Mouse (Mus musculus): ENCODE measurements around the gene Fbp1. TPM values are rescaled to one million over a fixed set of nuclear protein-coding genes. Genes with fewer than 3 reads are reported as not detected.
A peak's percentile ranks its signal among the peaks of the same experiment; 100 is the strongest.
"Not testable (repeated sequence)": the region's sequence is repeated elsewhere in the genome, so short reads cannot be mapped to it uniquely, and the experiment has no call there.

Fbp1 gene
- total RNA-seq (2021): 1 to 10 TPM in 1 of 2 experiments, under 1 TPM in 1; 0.83 to 3.8 TPM
- 0.27 and 0.86 TPM in 2 replicates for polyA plus RNA-seq (2012; rRNA removed)
- long read RNA-seq: 0 reads

GRCm38 (mm10) chr13:62887712-62888441 lies at the start of gene Fbp1:
Gene Fbp1 (minus strand): TSS chr13:62888282.
- DNase-seq: peak; percentile 26

DNA sequence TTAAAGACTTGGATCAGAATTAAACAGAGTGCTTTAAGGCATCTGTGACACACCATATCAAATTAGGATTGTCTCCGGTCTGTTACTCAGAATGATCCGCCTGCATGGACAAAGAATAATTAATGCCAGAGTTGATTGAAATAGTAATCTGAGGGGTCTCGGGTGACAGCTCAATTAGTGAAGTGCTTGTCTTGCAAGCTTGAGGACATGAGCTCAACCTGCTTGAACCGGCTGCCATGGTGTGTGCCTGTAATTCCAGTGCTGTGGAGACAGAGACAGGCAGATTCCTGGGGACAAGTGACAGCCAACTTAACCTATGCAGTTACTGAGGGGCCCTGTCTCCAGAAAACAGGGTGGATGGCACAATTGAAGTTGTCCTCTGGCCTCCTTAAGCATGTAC lies 44.4 kb upstream of the Fbp1 start:
- no peak for DNase-seq

GRCm38 (mm10) chr13:62929766-62930389 lies 41.8 kb upstream of the Fbp1 start:
- peak; percentile 69 for DNase-seq

GRCm38 (mm10) chr13:62929144-62929543 lies 41.1 kb upstream of the Fbp1 start:
- DNase-seq: not testable (repeated sequence)

GRCm38 (mm10) chr13:62927470-62927869 lies 39.4 kb upstream of the Fbp1 start:
- no peak for DNase-seq

GRCm38 (mm10) chr13:62926479-62926878 lies 38.4 kb upstream of the Fbp1 start:
- peak; percentile 71 for DNase-seq

DNA sequence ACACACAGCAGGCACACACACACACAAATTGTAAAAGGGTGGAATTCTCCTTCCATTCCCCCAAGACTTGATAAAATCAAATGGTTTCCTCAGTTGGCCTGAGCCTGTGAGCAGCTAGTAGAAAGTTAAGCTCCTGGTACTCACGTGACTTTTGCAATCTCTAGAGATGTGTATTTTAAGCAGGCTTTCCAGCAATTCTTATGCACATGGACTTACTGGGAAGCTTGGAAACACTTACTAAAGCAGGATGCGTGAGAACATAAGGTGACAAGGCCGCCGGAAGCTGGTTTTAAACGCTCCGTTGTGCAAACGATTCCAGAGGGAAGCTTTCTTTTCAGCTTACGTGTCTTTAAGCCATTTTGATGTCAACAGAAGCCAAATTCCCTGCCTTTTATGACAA lies 35.1 kb upstream of the Fbp1 start:
- DNase-seq: no peak

DNA sequence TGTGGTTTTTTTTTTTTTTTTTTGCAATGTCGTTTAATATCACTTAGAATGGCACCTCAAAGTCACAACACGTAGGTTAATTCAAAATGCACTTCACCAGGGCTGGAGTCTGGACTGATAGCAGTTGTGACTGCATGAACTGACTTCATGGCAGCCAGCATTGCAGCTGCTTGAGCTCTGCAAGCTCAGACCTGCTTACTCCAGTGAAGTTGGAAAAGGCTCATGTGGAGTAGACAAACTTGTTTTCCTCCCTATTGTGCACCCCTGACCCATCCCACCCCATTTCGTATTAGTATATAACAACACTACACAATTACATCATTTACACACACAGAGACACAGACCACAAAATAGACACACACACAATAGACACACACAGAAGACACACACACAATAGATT lies 34.6 kb upstream of the Fbp1 start:
- no peak for DNase-seq

- DNase-seq: peak; percentile 72
These were observed 31.7 kb upstream of the Fbp1 start for GRCm38 (mm10) chr13:62919647-62920341.

DNA sequence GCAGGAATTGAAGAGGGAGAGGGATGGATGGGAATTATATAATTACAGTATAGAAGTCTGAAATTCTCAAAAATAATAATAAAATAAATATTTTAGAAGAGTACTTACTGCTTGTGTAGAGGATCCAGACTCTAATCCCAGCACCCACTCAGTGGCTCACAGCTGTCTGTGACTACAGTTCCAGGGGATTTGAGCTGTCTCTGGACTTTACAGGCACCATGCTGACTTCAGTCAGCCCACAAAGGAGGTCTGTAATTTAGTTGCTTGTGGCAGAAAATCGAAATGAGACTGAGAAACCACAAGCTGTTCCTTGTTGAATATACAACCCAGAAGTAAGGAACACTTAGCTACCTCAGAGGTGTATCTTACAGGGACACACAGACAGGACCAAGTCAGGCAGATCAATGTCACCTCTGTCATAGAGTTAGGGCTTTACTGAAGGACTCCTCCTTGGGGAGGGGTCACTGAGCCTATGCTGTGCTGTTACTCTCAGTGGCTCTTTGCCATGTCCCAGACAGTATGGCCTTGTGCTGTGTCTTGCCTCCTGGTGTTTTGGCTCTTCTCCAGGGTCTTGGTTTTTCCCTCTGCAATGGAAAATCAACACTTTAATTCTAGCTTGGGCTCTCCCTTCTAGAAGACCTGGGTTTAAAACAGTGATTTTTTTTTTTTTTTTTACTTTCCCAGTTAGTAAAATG lies 29.5 kb upstream of the Fbp1 start:
- peak; percentile 63 for DNase-seq

GRCm38 (mm10) chr13:62916675-62917074 lies 28.6 kb upstream of the Fbp1 start:
- no peak for DNase-seq

DNA sequence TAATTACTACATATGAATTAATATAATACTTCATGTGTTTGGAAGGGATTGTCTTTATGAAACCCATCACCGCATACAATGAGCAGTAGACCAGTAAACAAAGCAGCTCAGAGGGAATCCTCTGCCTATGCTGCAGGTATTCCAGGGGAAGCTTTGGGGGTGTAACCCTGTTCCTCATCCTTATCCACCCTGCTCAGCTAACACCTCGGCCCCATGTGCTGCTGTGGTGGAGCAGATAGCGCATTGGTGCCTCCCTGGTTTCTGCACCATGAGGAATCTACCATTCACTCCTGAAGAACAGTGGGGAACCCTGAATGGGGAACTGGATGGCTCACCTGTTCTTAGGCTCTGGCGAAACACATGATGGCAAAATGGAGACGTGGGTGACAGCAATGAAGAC lies 23.5 kb upstream of the Fbp1 start:
- DNase-seq: no peak

DNA sequence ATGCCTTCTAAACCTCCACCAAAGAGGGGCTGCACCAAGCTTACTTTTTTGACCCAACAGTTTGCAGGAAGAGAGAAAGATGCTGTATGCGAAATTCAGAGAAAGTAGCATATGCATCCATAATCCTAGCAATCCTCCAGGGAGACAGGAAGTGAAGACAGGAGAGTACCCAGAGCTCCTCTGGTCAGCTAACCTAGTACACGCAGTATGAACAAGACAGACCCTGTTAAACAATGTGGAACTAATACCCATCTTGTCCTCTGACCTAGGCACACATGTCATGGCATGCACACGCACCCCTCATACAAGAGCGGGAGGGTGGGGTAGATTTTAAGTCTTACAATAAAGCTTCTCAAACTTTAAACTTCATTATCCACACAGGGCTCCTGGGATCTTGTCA lies 22.1 kb upstream of the Fbp1 start:
- DNase-seq: no peak

DNA sequence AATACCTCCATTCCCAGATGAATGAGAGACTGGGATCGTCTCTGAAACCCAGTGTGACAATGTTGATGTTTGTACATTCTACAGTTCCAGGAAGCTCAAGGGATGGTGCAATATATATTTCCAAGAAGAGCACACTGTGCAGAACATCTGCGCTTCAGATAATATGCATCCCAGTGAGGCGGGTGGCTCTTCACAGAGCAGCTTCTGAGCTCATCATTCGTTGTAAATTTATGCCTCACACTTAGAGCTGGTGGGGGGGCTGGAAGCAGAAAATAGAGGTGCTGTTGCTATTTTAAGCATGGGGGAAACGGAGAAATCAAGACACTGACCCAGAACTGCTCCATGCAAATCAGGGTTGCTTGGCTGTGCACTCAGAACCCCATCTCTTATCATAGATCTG lies 21.7 kb upstream of the Fbp1 start:
- no peak for DNase-seq

DNA sequence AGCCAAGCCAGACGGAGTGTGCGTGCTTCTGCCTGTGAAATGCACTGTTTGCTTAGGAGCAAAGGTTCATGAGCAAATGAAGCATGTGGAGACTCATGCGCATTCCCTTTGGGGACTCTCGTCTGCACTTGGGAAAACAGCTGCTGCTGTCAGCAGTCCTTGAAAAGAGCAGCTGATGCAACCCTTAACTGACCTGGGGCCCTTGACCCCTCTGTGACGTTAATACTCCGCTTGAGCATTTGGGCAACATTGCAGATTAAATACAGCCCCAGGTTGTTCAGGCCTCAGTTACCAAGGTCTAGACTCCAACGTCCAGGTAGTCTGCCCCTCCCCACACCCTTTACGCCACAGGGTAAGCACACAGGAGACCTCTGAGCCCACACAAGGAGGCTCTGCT lies 20.1 kb upstream of the Fbp1 start:
- DNase-seq: peak; percentile 77

DNA sequence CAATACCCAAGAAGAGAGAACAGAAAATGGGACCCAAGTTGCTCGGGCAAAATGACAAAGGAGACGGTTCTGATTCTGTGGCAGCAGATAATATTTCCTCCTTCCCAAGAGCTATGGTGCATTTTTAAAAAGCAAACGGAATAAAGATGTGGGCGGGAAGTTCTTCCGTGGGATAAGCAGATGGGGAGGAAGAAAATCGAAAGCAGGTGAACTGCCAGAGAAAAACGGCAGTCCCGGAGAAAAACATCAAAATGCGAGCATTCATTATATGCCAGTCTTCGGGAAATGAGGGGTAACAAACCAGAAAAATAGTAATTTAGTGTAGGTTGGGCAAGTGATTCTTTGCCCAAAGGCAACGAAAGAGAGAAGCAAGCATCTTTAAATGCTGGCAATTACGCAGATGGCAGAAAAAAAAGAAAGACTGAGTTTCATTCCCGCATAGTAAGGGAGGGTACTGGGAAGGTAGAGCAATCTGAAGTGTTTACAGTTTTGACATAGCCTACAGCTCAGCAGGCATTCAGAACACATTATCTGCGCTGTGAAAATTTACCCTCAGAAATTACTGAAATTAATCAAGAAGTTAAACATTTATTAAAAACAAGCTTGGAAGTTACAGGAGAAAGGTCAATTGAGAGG lies 19.6 kb upstream of the Fbp1 start:
- DNase-seq: no peak

DNA sequence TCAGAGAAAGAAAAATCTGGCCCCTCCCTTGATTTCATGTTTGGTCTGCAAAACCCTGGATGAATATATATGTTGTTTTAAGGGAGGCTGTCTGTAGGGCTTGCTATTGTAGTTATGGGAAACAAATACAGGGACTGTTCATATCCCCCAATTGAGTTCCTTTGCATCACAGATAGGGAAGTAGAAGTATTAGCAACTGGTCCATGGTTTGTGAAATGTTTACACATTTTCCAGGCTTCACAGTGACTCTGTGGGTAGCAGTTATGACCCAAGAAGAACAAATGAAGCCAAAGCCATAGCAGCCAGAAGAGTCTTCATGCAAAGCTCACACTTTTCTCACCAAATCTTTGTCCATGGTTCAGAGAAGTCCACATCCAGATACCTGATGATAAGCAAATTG lies 13.1 kb upstream of the Fbp1 start:
- DNase-seq: no peak

DNA sequence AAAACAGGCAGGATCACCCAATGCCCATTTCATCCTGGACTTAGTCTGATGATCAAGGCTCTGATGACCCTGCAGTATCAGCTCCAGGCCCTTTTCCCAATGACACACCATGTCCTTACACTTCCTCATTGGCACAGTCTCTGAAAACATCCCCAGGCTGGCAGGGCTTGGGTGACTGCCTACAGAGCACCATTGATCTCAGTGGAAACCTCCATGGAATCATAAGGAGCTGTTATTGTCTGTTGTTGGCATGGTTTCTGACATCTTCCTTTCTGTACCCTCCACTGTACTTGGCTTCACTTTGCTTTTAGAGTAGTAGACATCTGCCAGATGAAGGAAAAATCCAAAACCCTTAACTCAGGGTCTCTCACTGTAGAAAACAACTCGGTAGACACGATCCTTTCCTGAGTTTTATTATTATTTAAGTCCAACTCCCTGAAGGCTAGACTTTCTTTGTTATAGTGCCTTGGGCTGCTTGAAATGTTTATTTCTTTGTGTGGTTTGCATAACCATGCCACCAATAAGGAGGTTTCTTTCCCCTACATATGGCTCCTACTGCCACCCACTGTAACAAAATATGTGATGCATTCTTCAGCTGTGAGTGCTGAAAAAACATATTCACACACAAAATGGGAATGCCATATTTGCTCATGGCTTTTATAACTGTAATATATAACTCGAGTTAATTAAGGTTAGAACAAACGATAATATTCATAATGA lies 10.0 kb upstream of the Fbp1 start:
- DNase-seq: no peak

DNA sequence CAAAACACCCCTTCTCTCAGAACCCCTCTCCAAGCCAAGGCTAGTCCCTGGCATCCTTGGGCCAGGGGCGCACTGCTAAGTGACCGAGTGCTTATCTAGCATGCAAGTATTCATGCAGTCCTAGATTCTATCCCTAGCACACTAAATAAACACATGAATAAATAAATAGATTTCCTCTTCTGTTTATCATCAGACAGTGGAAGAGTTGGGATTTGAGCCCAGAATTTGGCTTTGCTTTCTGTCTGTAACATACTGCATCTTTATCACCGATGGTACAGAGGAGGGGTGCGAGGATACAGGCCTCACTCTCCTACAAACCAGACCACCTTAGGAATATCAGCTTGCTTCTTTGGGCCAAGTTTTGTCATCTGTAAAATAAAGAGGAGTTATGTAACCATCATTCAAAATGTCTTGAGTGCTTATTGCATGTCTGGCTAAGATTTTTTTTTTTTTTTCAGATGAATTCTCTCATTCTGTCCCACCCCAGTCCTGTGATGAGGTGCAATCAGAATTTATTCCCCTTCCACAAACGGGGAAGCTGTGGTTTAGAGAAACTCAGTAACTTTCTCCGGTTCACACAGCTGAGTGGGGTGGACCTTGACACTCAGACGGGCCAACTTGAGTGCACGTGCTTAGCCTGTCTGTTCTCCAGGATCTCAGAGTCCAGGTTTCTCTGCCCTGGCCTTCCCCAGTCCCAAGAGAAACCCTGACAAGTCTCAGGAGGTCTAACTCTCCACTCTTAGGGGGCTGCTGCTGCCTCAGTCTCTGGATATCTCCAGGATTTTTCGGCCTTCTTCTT lies 5.2 kb upstream of the Fbp1 start:
- no peak for DNase-seq

DNA sequence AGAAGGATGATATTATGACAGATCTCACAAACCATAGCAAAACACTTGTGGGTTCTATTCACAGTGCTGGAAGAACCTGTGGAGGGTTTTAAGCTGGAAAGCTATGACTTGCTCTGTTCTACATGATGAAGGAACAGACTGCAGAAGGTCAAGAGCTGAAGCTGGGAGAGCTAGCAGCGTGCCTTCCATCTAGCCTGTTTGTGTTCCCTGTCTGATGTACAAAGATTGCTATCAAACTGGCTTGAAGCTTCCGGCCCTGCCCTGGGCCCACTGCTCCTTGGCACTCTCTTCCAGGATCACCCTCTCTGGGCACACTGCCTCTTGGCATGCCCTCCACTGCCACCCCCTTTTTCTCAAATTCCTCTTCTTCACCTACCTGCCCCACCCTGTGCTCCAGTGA lies 1.2 kb upstream of the Fbp1 start:
- DNase-seq: no peak

- no peak for DNase-seq
These were observed 3.5 kb downstream of the Fbp1 start for GRCm38 (mm10) chr13:62884536-62884935.
